Mouse (Mus musculus): ENCODE measurements around the gene G6pdx. TPM values are rescaled to one million over a fixed set of nuclear protein-coding genes. Genes with fewer than 3 reads are reported as not detected.
A peak's percentile ranks its signal among the peaks of the same experiment; 100 is the strongest.

The G6pdx gene
- total and polyA plus RNA-seq, 2 experiments from 2014 or later, result 42.6 to 49.5 TPM

GRCm38 (mm10) chrX:74388153-74388552 lies 40.8 kb downstream of the G6pdx start:
- no peak for ATAC-seq

GRCm38 (mm10) chrX:74384451-74384850 lies 44.5 kb downstream of the G6pdx start:
- Histone ChIP-seq H3K36me3 (ENCODE audit: insufficient read depth, low read length) (no peaks in the 10 kb centered on the region), H3K4me2 (ENCODE audit: low read depth, low read length) (no peak overlapping the region), H3K9ac (replicated peaks; ENCODE audit: low read length) (no peak overlapping the region), H3K27ac (no peak overlapping the region), H3K4me3 (ENCODE audit: low read length) (no peak overlapping the region), H3K27me3 (ENCODE audit: insufficient read depth, low read length) (no peaks in the 10 kb centered on the region), H3K9me3 (ENCODE audit: low read length) (no peaks in the 10 kb centered on the region), H3K4me1 (ENCODE audit: insufficient read depth, low read length) (no peaks in the 10 kb centered on the region)
- ATAC-seq, result no peak
- WGBS, result 87% methylated on average over 2 of the region's 2 CpGs
- DNase-seq (ENCODE audit: low spot score), result no peak
- no peak for TF ChIP-seq CTCF (IDR thresholded peaks at IDR 0.05; ENCODE audit: low read depth)

More at GRCm38 (mm10) chrX:74388153-74388552, 40.8 kb downstream of the G6pdx start:
- no peaks in the 10 kb centered on the region for H3K4me1 ChIP-seq (ENCODE audit: insufficient read depth, low read length)
- DNase-seq (ENCODE audit: low spot score), result no peak
- H3K9me3 ChIP-seq (ENCODE audit: low read length), result no peaks in the 10 kb centered on the region
- no peak overlapping the region for H3K4me3 ChIP-seq (ENCODE audit: low read length)
- no peak for TF ChIP-seq CTCF (IDR thresholded peaks at IDR 0.05; ENCODE audit: low read depth)
- H3K4me2 ChIP-seq (ENCODE audit: low read depth, low read length), result no peak overlapping the region
- H3K9ac ChIP-seq (replicated peaks; ENCODE audit: low read length), result no peak overlapping the region
- H3K27ac ChIP-seq, result no peak overlapping the region
- no peaks in the 10 kb centered on the region for H3K27me3 ChIP-seq (ENCODE audit: insufficient read depth, low read length)
- H3K36me3 ChIP-seq (ENCODE audit: insufficient read depth, low read length), result no peaks in the 10 kb centered on the region

GRCm38 (mm10) chrX:74372888-74373549 lies 56.0 kb downstream of the G6pdx start, which contains the start of the genes Ubl4a and Slc10a3:
Ubl4a (minus strand) TSS chrX:74373218.
Slc10a3 (minus strand) TSS chrX:74373349.
- Histone ChIP-seq H3K4me1 (ENCODE audit: insufficient read depth, low read length) (no peaks in the 10 kb centered on the region), H3K4me2 (ENCODE audit: low read depth, low read length) (peak within 1 kb of the TSS; percentile 62), H3K27me3 (ENCODE audit: insufficient read depth, low read length) (no peaks in the 10 kb centered on the region), H3K9ac (replicated peaks; ENCODE audit: low read length) (peak within 1 kb of the TSS; percentile 46; the same call in 1 of the 2 replicates), H3K4me3 (ENCODE audit: low read length) (peak within 1 kb of the TSS; percentile 35), H3K9me3 (ENCODE audit: low read length) (no peaks in the 10 kb centered on the region), H3K36me3 (ENCODE audit: insufficient read depth, low read length) (no peaks in the 10 kb centered on the region), H3K27ac (no peak within 1 kb of the TSS)
- 28% methylated on average over 32 of the region's 32 CpGs for WGBS
- no peak for TF ChIP-seq CTCF (IDR thresholded peaks at IDR 0.05; ENCODE audit: low read depth)
- ATAC-seq (peak; percentile 94), DNase-seq (ENCODE audit: low spot score) (peak; percentile 91)

DNA sequence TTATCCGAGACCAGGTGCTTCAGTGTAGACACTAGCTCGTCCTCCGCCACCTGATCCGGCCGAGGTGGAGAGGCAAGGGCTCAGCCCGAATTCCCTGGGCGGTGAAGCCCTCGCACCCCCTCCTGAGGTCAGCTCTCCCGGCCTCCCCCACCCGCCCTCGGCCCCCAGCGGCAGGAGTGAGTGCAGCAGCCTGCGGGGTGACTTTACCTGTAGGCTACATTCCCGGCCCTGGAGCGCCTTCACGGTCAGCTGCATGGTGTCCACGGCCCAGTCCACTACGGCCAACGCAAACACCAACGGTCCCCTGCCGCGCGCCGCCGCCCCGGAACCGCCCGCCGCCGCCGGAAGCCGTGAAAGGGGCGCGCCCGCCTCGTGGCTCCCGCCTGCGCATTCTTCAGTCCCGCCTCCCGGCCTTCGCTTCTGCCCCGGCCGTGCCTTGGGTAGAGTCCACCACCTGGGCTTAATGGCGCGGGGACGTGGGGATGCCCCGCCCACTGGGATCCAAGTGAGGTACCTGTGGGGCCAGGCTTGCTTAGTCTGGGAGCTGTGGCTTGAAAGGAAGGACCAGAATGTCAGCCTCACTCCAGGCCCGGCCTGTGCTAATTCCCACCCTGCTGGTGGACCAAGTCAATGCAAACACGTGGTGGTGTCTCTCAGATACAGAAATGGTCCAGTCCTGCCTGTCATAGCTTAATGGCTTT lies 60.6 kb downstream of the G6pdx start:
- WGBS, result 34% methylated on average over 49 of the region's 49 CpGs

GRCm38 (mm10) chrX:74367512-74367911 lies 61.5 kb downstream of the G6pdx start:
- H3K36me3 ChIP-seq (ENCODE audit: insufficient read depth, low read length), result no peaks in the 10 kb centered on the region
- H3K4me3 ChIP-seq (ENCODE audit: low read length), result peak overlapping the region; percentile 51
- no peak for TF ChIP-seq CTCF (IDR thresholded peaks at IDR 0.05; ENCODE audit: low read depth)
- 60% methylated on average over 10 of the region's 10 CpGs for WGBS
- H3K9me3 ChIP-seq (ENCODE audit: low read length), result no peaks in the 10 kb centered on the region
- H3K9ac ChIP-seq (replicated peaks; ENCODE audit: low read length), result peak overlapping the region; percentile 68
- ATAC-seq (no peak), DNase-seq (ENCODE audit: low spot score) (peak; percentile 11)
- H3K4me1 ChIP-seq (ENCODE audit: insufficient read depth, low read length), result no peaks in the 10 kb centered on the region
- no peaks in the 10 kb centered on the region for H3K27me3 ChIP-seq (ENCODE audit: insufficient read depth, low read length)
- peak overlapping the region; percentile 61 for H3K4me2 ChIP-seq (ENCODE audit: low read depth, low read length)
- peak overlapping the region; percentile 85 for H3K27ac ChIP-seq

More for the DNA sequence above, 60.6 kb downstream of the G6pdx start:
- no peaks in the 10 kb centered on the region for H3K4me1 ChIP-seq (ENCODE audit: insufficient read depth, low read length)
- ATAC-seq (peak; percentile 83), DNase-seq (ENCODE audit: low spot score) (peak; percentile 73)
- H3K9me3 ChIP-seq (ENCODE audit: low read length), result no peaks in the 10 kb centered on the region
- H3K27me3 ChIP-seq (ENCODE audit: insufficient read depth, low read length), result no peaks in the 10 kb centered on the region
- H3K27ac ChIP-seq, result peak overlapping the region; percentile 85
- H3K4me3 ChIP-seq (ENCODE audit: low read length), result peak overlapping the region; percentile 51
- peak overlapping the region; percentile 61 for H3K4me2 ChIP-seq (ENCODE audit: low read depth, low read length)
- no peaks in the 10 kb centered on the region for H3K36me3 ChIP-seq (ENCODE audit: insufficient read depth, low read length)
- peak; percentile 58 for TF ChIP-seq CTCF (IDR thresholded peaks at IDR 0.05; ENCODE audit: low read depth)
- H3K9ac ChIP-seq (replicated peaks; ENCODE audit: low read length), result peak overlapping the region; percentile 68

Other genes starting within 250 kb of the G6pdx start
- 276 and 324 TPM in 2 replicates for gene Flna, start 179.4 kb downstream of the G6pdx start, total RNA-seq (2014; rRNA removed)
- 57.2 and 58.6 TPM in 2 replicates for gene Flna, start 179.4 kb downstream of the G6pdx start, polyA plus RNA-seq (2015; fragmentation: Nextera tagmentation; extraction: Ambion mirVana)
- 55.4 and 66.3 TPM in 2 replicates for gene Emd, start 174.5 kb downstream of the G6pdx start, total RNA-seq (2014; rRNA removed)
- gene Emd, start 174.5 kb downstream of the G6pdx start, polyA plus RNA-seq (2015; fragmentation: Nextera tagmentation; extraction: Ambion mirVana), result 15.6 and 18.2 TPM in 2 replicates
- 1,531 and 1,618 TPM in 2 replicates for gene Rpl10, start 158.4 kb downstream of the G6pdx start, total RNA-seq (2014; rRNA removed)
- gene Rpl10, start 158.4 kb downstream of the G6pdx start, polyA plus RNA-seq (2015; fragmentation: Nextera tagmentation; extraction: Ambion mirVana), result 375 and 384 TPM in 2 replicates
- gene Taz, start 147.3 kb downstream of the G6pdx start, total RNA-seq (2014; rRNA removed), result 51.5 and 81.2 TPM in 2 replicates
- 66.0 and 79.0 TPM in 2 replicates for gene Taz, start 147.3 kb downstream of the G6pdx start, polyA plus RNA-seq (2015; fragmentation: Nextera tagmentation; extraction: Ambion mirVana)
- 3.5 and 3.6 TPM in 2 replicates for gene Dnase1l1, start 146.9 kb downstream of the G6pdx start, total RNA-seq (2014; rRNA removed)
- 4.1 and 4.3 TPM in 2 replicates for gene Dnase1l1, start 146.9 kb downstream of the G6pdx start, polyA plus RNA-seq (2015; fragmentation: Nextera tagmentation; extraction: Ambion mirVana)
- gene Atp6ap1, start 132.1 kb downstream of the G6pdx start, total RNA-seq (2014; rRNA removed), result 295 and 308 TPM in 2 replicates
- gene Atp6ap1, start 132.1 kb downstream of the G6pdx start, polyA plus RNA-seq (2015; fragmentation: Nextera tagmentation; extraction: Ambion mirVana), result 301 and 317 TPM in 2 replicates
- 365 and 429 TPM in 2 replicates for gene Gdi1, start 124.2 kb downstream of the G6pdx start, total RNA-seq (2014; rRNA removed)
- 795 and 814 TPM in 2 replicates for gene Gdi1, start 124.2 kb downstream of the G6pdx start, polyA plus RNA-seq (2015; fragmentation: Nextera tagmentation; extraction: Ambion mirVana)
- 6.4 and 9.7 TPM in 2 replicates for gene Fam50a, start 116.2 kb downstream of the G6pdx start, total RNA-seq (2014; rRNA removed)
- 57.0 and 58.4 TPM in 2 replicates for gene Fam50a, start 116.2 kb downstream of the G6pdx start, polyA plus RNA-seq (2015; fragmentation: Nextera tagmentation; extraction: Ambion mirVana)
- 124 and 149 TPM in 2 replicates for gene Plxna3, start 100.1 kb downstream of the G6pdx start, total RNA-seq (2014; rRNA removed)
- gene Plxna3, start 100.1 kb downstream of the G6pdx start, polyA plus RNA-seq (2015; fragmentation: Nextera tagmentation; extraction: Ambion mirVana), result 17.9 and 20.1 TPM in 2 replicates
- gene Lage3, start 75.6 kb downstream of the G6pdx start, total RNA-seq (2014; rRNA removed), result 34.2 and 56.9 TPM in 2 replicates
- 76.4 and 78.1 TPM in 2 replicates for gene Lage3, start 75.6 kb downstream of the G6pdx start, polyA plus RNA-seq (2015; fragmentation: Nextera tagmentation; extraction: Ambion mirVana)
- 45.5 and 51.8 TPM in 2 replicates for gene Ubl4a, start 56.0 kb downstream of the G6pdx start, total RNA-seq (2014; rRNA removed)
- 70.7 and 71.8 TPM in 2 replicates for gene Ubl4a, start 56.0 kb downstream of the G6pdx start, polyA plus RNA-seq (2015; fragmentation: Nextera tagmentation; extraction: Ambion mirVana)
- 4.5 and 5.9 TPM in 2 replicates for gene Slc10a3, start 55.8 kb downstream of the G6pdx start, total RNA-seq (2014; rRNA removed)
- gene Slc10a3, start 55.8 kb downstream of the G6pdx start, polyA plus RNA-seq (2015; fragmentation: Nextera tagmentation; extraction: Ambion mirVana), result 5.6 and 6.3 TPM in 2 replicates
- gene Fam3a, start 35.9 kb downstream of the G6pdx start, total RNA-seq (2014; rRNA removed), result 30.4 and 39.9 TPM in 2 replicates
- gene Fam3a, start 35.9 kb downstream of the G6pdx start, polyA plus RNA-seq (2015; fragmentation: Nextera tagmentation; extraction: Ambion mirVana), result 31.1 and 34.0 TPM in 2 replicates
- 23.8 and 25.4 TPM in 2 replicates for gene Ikbkg, start 35.9 kb downstream of the G6pdx start, total RNA-seq (2014; rRNA removed)
- gene Ikbkg, start 35.9 kb downstream of the G6pdx start, polyA plus RNA-seq (2015; fragmentation: Nextera tagmentation; extraction: Ambion mirVana), result 12.1 and 13.8 TPM in 2 replicates
- gene Gm6880, start 52.2 kb upstream of the G6pdx start, total RNA-seq (2014; rRNA removed), result not detected in 2 replicates
- 0.33 TPM in 1 of 2 replicates, not detected in the other for gene Gm6880, start 52.2 kb upstream of the G6pdx start, polyA plus RNA-seq (2015; fragmentation: Nextera tagmentation; extraction: Ambion mirVana)
- not detected in 2 replicates for gene Olfr1326-ps1, start 145.7 kb upstream of the G6pdx start, total RNA-seq (2014; rRNA removed)
- not detected in 2 replicates for gene Olfr1326-ps1, start 145.7 kb upstream of the G6pdx start, polyA plus RNA-seq (2015; fragmentation: Nextera tagmentation; extraction: Ambion mirVana)
- gene Olfr1325, start 163.5 kb upstream of the G6pdx start, total RNA-seq (2014; rRNA removed), result not detected in 2 replicates
- gene Olfr1325, start 163.5 kb upstream of the G6pdx start, polyA plus RNA-seq (2015; fragmentation: Nextera tagmentation; extraction: Ambion mirVana), result not detected in 2 replicates
- 0.18 TPM in 1 of 2 replicates, not detected in the other for gene Gm5640, start 216.4 kb upstream of the G6pdx start, total RNA-seq (2014; rRNA removed)
- 0.18 and 0.21 TPM in 2 replicates for gene Gm5640, start 216.4 kb upstream of the G6pdx start, polyA plus RNA-seq (2015; fragmentation: Nextera tagmentation; extraction: Ambion mirVana)

Data from hindbrain, postnatal 0 days (tissue).